Mouse (Mus musculus) embryonic facial prominence, embryonic 14.5 days (tissue): ENCODE measurements around the gene Zzef1. TPM values are rescaled to one million over a fixed set of nuclear protein-coding genes. Genes with fewer than 3 reads are reported as not detected.

Experiments used
- microRNA-seq: library from miRNA; unstranded; fragments of <30 nt; microRNA quantifications from one replicate; pipeline ENCODE4, GENCODE M21; 2016; ENCODE audit warnings: borderline number of aligned reads
- polyA plus RNA-seq: library from polyadenylated mRNA; unstranded; fragments of >200 nt; fragmentation: Nextera tagmentation; extraction: Ambion mirVana; gene quantifications from 2 replicates; pipeline ENCODE4 v1.2.1, GENCODE M21; 2014

Gene Zzef1
- polyA plus RNA-seq, 1 experiment from 2014 or later: 10.3 TPM

Small RNA genes within 50 kb of the gene (microRNA-seq; reads per million reads assigned to microRNA genes)
- gene Gm44467: not detected

Other genes starting within 250 kb of the Zzef1 start
- gene Spns3, start 245.7 kb upstream of the Zzef1 start, polyA plus RNA-seq: 0.18 and 0.54 TPM in 2 replicates
- 58.5 and 66.8 TPM in 2 replicates for gene Ube2g1, start 188.9 kb upstream of the Zzef1 start, polyA plus RNA-seq
- 29.2 and 31.2 TPM in 2 replicates for gene Ankfy1, start 106.2 kb upstream of the Zzef1 start, polyA plus RNA-seq
- gene Cyb5d2, start 84 bp upstream of the Zzef1 start, polyA plus RNA-seq: 4.5 and 4.6 TPM in 2 replicates
- gene Atp2a3, start 164.9 kb downstream of the Zzef1 start, polyA plus RNA-seq: 4.8 and 5.6 TPM in 2 replicates
- gene P2rx1, start 202.9 kb downstream of the Zzef1 start, polyA plus RNA-seq: 2.3 and 3.0 TPM in 2 replicates
- 6.0 TPM in 2 replicates for gene Camkk1, start 222.8 kb downstream of the Zzef1 start, polyA plus RNA-seq